Mouse (Mus musculus) embryonic facial prominence, embryonic 11.5 days (tissue): Measurements from ENCODE around the gene Mthfr. TPM values are rescaled to one million over a fixed set of nuclear protein-coding genes. Genes with fewer than 3 reads are reported as not detected.

ENCODE experiments used
- ATAC-seq: fragments of 200-750 bp; cut with Nextera tagmentation; replicated peaks from 2 replicates; pipeline ENCODE4 v1.8.0; 2017; ENCODE audit warnings: low read depth; ENCODE audit not compliant: insufficient number of reproducible peaks, low FRiP score, low TSS enrichment
- DNase-seq: peaks from one replicate; pipeline ENCODE4 v3.0.0-alpha.2; 2015; ENCODE audit warnings: low spot score
- H3K27ac ChIP-seq: fragments of 300-500 bp; sonication (generic); replicated peaks from 2 replicates; pipeline ENCODE4 v1.5.1; 2014; ENCODE audit warnings: mild to moderate bottlenecking, low read depth, low read length, control low read depth
- H3K27me3 ChIP-seq: fragments of 300-500 bp; sonication (generic); 2 replicates; pipeline ENCODE4 v1.6.1; 2014; ENCODE audit warnings: mild to moderate bottlenecking, low read length, moderate library complexity, mixed read lengths; ENCODE audit not compliant: control insufficient read depth, insufficient read depth
- H3K36me3 ChIP-seq: fragments of 300-500 bp; sonication (generic); replicated peaks from 2 replicates; pipeline ENCODE4 v1.6.1; 2014; ENCODE audit warnings: low read depth, mild to moderate bottlenecking, low read length, moderate library complexity, mixed read lengths; ENCODE audit not compliant: control insufficient read depth, insufficient read depth
- H3K4me1 ChIP-seq: fragments of 300-500 bp; sonication (generic); 2 replicates; pipeline ENCODE4 v1.6.1; 2014; ENCODE audit warnings: low read length, mixed read lengths; ENCODE audit not compliant: control insufficient read depth, insufficient read depth
- H3K4me2 ChIP-seq: fragments of 300-500 bp; sonication (generic); 2 replicates; pipeline ENCODE4 v1.6.1; 2014; ENCODE audit warnings: low read depth, mild to moderate bottlenecking, control low read depth, low read length, moderate library complexity
- H3K4me3 ChIP-seq: fragments of 300-500 bp; sonication (generic); 2 replicates; pipeline ENCODE4 v1.5.1; 2014; ENCODE audit warnings: low read depth, low read length, control low read depth
- H3K9ac ChIP-seq: fragments of 300-500 bp; sonication (generic); replicated peaks from 2 replicates; pipeline ENCODE4 v1.6.1; 2014; ENCODE audit warnings: mild to moderate bottlenecking, control low read depth, low read length
- H3K9me3 ChIP-seq: fragments of 300-500 bp; sonication (generic); replicated peaks from 2 replicates; pipeline ENCODE4 v1.6.1; 2016; ENCODE audit warnings: mild to moderate bottlenecking, low read length, inconsistent platforms, mixed read lengths; ENCODE audit not compliant: control insufficient read depth
- WGBS: fragments of 180-500 bp; shearing (Covaris S2); extraction: QIAGEN DNeasy Blood & Tissue Kit; methylation state at CpG from one replicate; pipeline ENCODE4 v1.1.7; 2014; 5-methylcytosine and 5-hydroxymethylcytosine counted together
- polyA plus RNA-seq: library from polyadenylated mRNA; unstranded; fragments of >200 nt; fragmentation: Nextera tagmentation; extraction: Ambion mirVana; gene quantifications from 2 replicates; pipeline ENCODE4 v1.2.1, GENCODE M21; 2014

Mthfr gene
- polyA plus RNA-seq, 1 experiment from 2014 or later: 13.5 TPM

DNA sequence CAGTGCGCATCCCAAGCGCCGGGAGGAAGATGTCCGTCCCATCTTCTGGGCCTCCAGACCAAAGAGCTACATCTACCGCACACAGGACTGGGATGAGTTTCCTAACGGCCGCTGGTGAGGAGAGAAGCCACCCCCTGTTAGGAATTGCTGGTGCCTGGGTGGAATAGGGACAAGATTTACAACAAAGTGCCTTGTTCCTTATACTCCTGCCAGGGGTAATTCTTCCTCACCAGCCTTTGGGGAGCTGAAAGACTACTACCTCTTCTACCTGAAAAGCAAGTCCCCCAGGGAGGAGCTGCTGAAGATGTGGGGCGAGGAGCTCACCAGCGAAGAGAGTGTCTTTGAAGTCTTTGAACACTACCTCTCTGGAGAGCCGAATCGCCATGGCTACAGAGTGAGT lies 13.0 kb downstream of the Mthfr start:
- Histone ChIP-seq H3K36me3 (peaks cover 7% of the 10 kb centered on the region), H3K9ac (no peak overlapping the region), H3K4me2 (no peak overlapping the region), H3K27ac (no peak overlapping the region), H3K9me3 (no peaks in the 10 kb centered on the region), H3K4me1 (no peaks in the 10 kb centered on the region), H3K27me3 (no peaks in the 10 kb centered on the region), H3K4me3 (no peak overlapping the region)
- 94% methylated on average over 11 of the region's 11 CpGs for WGBS
- no peak for DNase-seq
- no peak for ATAC-seq

DNA sequence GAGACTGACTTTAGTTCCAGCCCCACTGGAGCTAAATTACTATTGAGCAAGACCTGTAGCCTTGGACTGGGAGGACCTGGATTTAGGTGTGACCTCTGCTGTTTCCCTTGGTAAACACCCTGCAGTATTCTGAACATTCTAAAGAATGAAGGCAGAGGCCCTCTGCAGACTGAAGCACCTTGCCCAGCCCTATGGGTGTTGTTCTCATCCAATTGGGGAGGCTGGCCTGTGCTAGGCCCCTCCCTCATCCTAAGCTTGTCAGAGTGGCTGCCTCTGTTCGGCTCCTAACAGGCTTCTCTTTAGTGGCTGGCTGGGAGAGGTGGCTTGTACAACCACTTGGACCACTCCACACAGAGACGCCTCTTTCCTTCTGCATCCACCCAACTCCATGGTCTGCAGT lies 14.1 kb downstream of the Mthfr start:
- Histone ChIP-seq H3K4me2 (no peak overlapping the region), H3K9ac (no peak overlapping the region), H3K27me3 (no peaks in the 10 kb centered on the region), H3K27ac (no peak overlapping the region), H3K4me3 (no peak overlapping the region), H3K36me3 (peaks cover 10% of the 10 kb centered on the region), H3K9me3 (no peaks in the 10 kb centered on the region), H3K4me1 (no peaks in the 10 kb centered on the region)
- WGBS: 63% methylated on average over 2 of the region's 2 CpGs
- ATAC-seq (no peak), DNase-seq (no peak)

DNA sequence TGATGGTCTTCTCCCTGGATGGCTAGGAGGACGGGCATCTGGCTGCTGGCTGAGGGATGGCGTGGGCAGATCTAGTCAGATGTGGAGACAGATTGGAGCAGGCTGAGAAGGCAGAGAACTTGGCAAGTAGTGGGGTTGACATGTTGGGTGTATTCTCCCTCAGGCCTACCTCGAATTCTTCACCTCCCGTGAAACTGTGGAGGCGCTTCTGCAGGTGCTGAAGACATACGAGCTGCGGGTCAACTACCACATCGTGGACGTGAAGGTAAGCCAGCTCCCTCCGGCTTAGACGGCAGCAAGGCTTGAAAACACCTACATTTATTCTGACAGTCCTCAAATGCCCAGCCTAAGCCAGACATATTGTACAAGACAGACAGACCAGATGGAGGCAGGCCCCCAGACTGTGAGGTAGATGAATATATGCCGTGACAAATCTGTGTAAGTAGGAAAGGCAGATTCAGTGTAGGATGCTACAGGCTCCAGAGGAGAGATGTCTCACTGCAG lies 14.6 kb downstream of the Mthfr start:
- H3K9me3 ChIP-seq: no peaks in the 10 kb centered on the region
- DNase-seq: no peak
- H3K4me3 ChIP-seq: no peak overlapping the region
- H3K27me3 ChIP-seq: no peaks in the 10 kb centered on the region
- ATAC-seq: no peak
- no peaks in the 10 kb centered on the region for H3K4me1 ChIP-seq
- no peak overlapping the region for H3K27ac ChIP-seq
- peaks cover 10% of the 10 kb centered on the region for H3K36me3 ChIP-seq
- 92% methylated on average over 12 of the region's 12 CpGs for WGBS
- no peak overlapping the region for H3K4me2 ChIP-seq
- no peak overlapping the region for H3K9ac ChIP-seq

DNA sequence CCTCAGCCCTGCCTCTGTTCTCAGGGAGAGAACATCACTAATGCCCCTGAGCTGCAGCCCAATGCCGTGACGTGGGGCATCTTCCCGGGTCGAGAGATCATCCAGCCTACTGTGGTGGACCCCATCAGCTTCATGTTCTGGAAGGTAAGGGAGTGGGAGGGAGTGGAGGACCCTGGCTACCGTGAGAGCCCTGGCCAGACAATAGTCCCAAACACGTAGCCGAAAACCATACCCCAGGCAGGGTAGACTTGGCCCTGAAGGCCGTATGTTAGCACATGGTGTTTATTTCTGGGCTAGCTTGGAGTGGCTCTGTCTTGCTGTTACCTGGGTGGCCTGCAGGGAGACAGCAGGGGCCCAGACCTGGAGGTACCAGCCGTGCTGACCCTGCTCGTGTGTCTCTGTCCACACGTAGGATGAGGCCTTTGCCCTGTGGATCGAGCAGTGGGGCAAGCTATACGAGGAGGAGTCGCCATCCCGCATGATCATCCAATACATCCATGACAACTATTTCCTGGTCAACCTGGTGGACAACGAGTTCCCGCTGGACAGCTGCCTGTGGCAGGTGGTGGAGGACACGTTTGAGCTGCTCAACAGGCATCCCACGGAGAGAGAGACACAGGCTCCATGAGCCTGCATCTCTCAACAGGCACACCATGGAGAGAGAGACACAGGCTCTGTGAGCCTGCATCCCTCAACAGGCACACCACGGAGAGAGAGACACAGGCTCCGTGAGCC lies 16.3 kb downstream of the Mthfr start:
- Histone ChIP-seq H3K9ac (no peak overlapping the region), H3K4me2 (no peak overlapping the region), H3K9me3 (no peaks in the 10 kb centered on the region), H3K4me1 (no peaks in the 10 kb centered on the region), H3K4me3 (no peak overlapping the region), H3K27me3 (no peaks in the 10 kb centered on the region), H3K27ac (no peak overlapping the region), H3K36me3 (peaks cover 10% of the 10 kb centered on the region)
- 94% methylated on average over 21 of the region's 21 CpGs for WGBS
- no peak for DNase-seq
- no peak for ATAC-seq

DNA sequence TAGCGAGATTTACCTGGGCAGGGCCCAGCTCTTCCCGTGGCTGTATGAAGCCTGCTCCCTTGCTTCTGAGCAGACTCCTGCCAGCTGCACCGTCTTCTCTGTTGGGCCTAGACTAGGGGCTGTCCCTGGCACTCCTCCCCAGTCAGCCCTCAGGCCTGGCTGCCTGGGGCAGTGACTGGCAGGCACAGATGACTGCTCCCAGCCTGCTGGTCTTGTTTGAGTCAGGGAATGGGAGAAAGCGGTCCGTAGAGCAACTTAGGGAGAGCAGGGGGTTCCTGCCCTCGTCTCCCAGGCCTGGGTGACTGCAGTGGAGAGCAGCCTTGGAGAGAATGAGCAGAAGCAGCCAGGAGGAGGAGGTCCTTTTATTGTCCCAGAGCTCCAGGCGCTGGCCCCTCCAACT lies 17.4 kb downstream of the Mthfr start:
- WGBS: 89% methylated on average over 7 of the region's 7 CpGs
- H3K9me3 ChIP-seq: no peaks in the 10 kb centered on the region
- H3K36me3 ChIP-seq: peaks cover 10% of the 10 kb centered on the region
- no peak overlapping the region for H3K4me2 ChIP-seq
- ATAC-seq (no peak), DNase-seq (no peak)
- no peaks in the 10 kb centered on the region for H3K4me1 ChIP-seq
- H3K9ac ChIP-seq: no peak overlapping the region
- no peak overlapping the region for H3K27ac ChIP-seq
- H3K27me3 ChIP-seq: no peaks in the 10 kb centered on the region
- H3K4me3 ChIP-seq: no peak overlapping the region

DNA sequence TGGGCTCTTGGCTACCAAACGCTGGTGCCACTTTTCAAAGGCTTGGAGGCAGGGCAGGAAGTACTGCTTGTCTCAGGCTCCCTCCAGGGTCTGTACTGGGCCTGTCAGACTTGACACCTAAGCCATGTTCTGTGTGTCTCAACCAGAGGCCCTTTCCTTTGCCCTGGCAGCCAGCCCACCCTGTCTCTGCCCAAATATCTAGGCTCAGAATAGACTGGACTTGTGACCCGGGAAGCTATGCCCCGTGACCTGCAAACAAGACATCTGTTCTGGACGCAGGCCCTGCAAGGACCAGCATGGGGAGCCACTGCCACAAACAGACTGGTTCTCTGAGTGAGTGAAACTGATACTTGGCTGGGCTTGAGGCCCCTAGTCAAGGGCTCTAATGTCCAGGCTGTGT lies 17.9 kb downstream of the Mthfr start:
- Histone ChIP-seq H3K9me3 (no peaks in the 10 kb centered on the region), H3K4me1 (no peaks in the 10 kb centered on the region), H3K36me3 (peaks cover 10% of the 10 kb centered on the region), H3K27me3 (no peaks in the 10 kb centered on the region), H3K27ac (no peak overlapping the region), H3K4me3 (no peak overlapping the region), H3K9ac (no peak overlapping the region), H3K4me2 (no peak overlapping the region)
- WGBS: 83% methylated on average over 4 of the region's 4 CpGs
- DNase-seq: no peak
- no peak for ATAC-seq

DNA sequence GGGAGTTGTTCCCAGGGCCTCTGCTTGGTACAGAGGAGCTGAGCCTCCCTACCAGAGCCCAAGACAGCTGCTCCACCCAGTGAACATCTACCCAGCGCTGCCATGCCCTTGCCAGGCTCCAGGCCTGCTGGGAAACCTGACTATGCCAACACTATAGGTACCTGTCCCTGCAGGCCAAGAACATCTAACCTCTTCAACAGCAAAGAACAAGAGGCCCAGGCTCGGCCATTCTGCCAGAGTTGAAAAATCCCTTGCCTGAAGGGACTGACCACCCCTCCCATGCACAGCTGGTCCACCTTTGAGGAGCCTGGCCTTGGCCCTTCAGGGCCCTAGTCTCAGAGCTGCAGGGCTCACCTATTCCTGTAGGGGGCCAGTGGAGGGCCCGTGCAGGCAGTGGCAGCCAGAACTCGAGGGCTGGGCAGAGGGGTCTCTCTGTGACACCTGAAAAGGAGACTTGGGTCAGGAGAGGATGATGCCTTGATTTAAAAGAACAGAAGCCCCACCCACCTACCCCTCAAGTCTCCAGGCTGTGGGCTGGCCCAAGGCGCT lies 18.9 kb downstream of the Mthfr start:
- 62% methylated on average over 5 of the region's 5 CpGs for WGBS
- Histone ChIP-seq H3K27me3 (no peaks in the 10 kb centered on the region), H3K9me3 (no peaks in the 10 kb centered on the region), H3K4me3 (no peak overlapping the region), H3K36me3 (peaks cover 10% of the 10 kb centered on the region), H3K4me1 (no peaks in the 10 kb centered on the region), H3K9ac (no peak overlapping the region), H3K27ac (no peak overlapping the region), H3K4me2 (no peak overlapping the region)
- ATAC-seq (0 out of 2 replicates have a peak, but pooled peaks have one; percentile 24), DNase-seq (no peak)

DNA sequence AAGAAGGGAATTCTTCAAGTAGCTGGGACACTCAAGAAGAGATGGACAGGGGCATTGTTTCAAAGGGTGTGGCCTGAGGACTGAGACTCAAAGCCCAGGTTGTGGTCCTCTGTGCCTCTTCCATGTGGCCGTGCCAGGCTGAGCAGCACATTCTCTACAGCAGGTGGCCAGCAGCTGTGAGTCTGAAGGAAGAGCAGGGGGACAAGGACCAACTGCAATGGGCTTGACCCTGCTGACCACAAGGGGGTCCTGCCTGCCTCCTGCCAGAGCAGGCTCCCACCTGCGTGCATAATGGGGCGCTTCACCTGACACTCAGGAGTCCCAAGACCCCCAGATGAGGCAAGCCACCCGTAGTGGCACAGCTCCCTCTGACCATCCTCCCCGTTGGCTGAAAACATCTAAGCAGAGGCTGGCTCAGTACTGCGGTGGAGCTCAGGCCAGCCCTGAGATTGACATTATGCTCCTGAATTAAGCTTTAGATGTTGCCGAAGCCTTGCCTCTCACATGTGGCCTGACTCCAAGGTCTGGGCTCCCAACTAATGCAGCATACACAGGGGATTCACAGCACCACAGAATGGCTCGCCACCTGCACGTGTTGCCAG lies 19.4 kb downstream of the Mthfr start:
- ATAC-seq: no peak
- H3K36me3 ChIP-seq: peaks cover 7% of the 10 kb centered on the region

More for the DNA sequence above, 19.4 kb downstream of the Mthfr start:
- Histone ChIP-seq H3K9ac (no peak overlapping the region), H3K4me3 (no peak overlapping the region), H3K4me1 (no peaks in the 10 kb centered on the region), H3K4me2 (no peak overlapping the region), H3K9me3 (no peaks in the 10 kb centered on the region), H3K27ac (no peak overlapping the region), H3K27me3 (no peaks in the 10 kb centered on the region)
- 86% methylated on average over 9 of the region's 9 CpGs for WGBS
- DNase-seq: no peak
